Mouse (Mus musculus) G1E (cell line): ENCODE measurements around the gene Elk4.

ENCODE experiments used
- CTCF ChIP-seq: IDR thresholded peaks from 2 replicates; pipeline ENCODE4 v1.5.1; 2012; ENCODE audit warnings: low read depth, low read length, inconsistent platforms, mixed read lengths
- GATA1 ChIP-seq: IDR thresholded peaks from 2 replicates; pipeline ENCODE4 v1.6.1; 2012; ENCODE audit warnings: borderline replicate concordance, low read length, inconsistent platforms, mixed read lengths
- POLR2AphosphoS5 ChIP-seq: IDR thresholded peaks from 2 replicates; pipeline ENCODE4 v1.6.1; 2012; ENCODE audit warnings: low read depth, low read length, inconsistent platforms; ENCODE audit not compliant: insufficient replicate concordance
- TAL1 ChIP-seq: conservative IDR thresholded peaks from 2 replicates; pipeline ENCODE4 v1.6.1; 2012; ENCODE audit warnings: low read depth, low read length, inconsistent platforms, mixed read lengths

DNA sequence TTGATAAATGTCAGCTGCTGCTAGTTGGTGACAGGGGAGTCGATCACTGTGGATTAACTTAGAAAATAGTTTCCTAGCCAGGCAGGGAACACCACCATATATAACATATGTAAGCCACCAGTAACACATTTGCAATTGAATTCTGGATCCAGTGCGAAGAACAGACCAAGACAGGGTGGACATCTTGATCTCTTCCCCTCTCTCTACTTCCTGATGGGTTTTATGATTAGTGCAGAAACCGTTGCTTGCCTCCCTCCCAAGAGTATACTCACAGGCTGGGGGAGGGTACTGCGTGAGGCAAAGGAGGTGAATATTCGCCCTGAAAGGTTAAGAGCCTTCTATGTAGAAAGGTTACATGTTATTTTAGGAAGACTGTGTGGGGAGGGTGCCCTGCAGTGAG, 41.6 kb upstream of the Elk4 start:
- TF ChIP-seq CTCF (no peak), GATA1 (no peak), TAL1 (no peak), POLR2AphosphoS5 (no peak)
